Mouse (Mus musculus) splenic B cell, adult 2 months (primary cell): ENCODE results near the gene Gm8126.
"Not testable (repeated sequence)": the region's sequence is repeated elsewhere in the genome, so short reads cannot be mapped to it uniquely, and the experiment has no call there.

Experiments
- DNase-seq: peaks from one replicate; pipeline ENCODE4 v3.0.0-alpha.2; 2011; ENCODE audit warnings: low read depth, low spot score
- H3K27me3 ChIP-seq: 2 replicates; pipeline ENCODE4 v1.6.1; 2012; ENCODE audit warnings: mild to moderate bottlenecking, low read length, moderate library complexity, mixed read lengths; ENCODE audit not compliant: control insufficient read depth, poor library complexity, insufficient read depth, severe bottlenecking
- H3K36me3 ChIP-seq: 2 replicates; pipeline ENCODE4 v1.6.1; 2012; ENCODE audit warnings: mild to moderate bottlenecking, low read length, moderate library complexity, mixed read lengths; ENCODE audit not compliant: control insufficient read depth, poor library complexity, insufficient read depth, severe bottlenecking

Gene Gm8126

GRCm38 (mm10) chr14:43258349-43258748, at the start of gene Gm8126:
Gm8126 (plus strand) TSS chr14:43258649.
- not testable (repeated sequence) for H3K36me3 ChIP-seq, DNase-seq, H3K27me3 ChIP-seq

GRCm38 (mm10) chr14:43235204-43235603, 23.2 kb upstream of the Gm8126 start, which contains the start of gene Gm8122:
Gm8122 (minus strand) TSS chr14:43235304.
- DNase-seq, H3K27me3 ChIP-seq, H3K36me3 ChIP-seq: not testable (repeated sequence)

- not testable (repeated sequence) for DNase-seq, H3K36me3 ChIP-seq, H3K27me3 ChIP-seq
These were observed 20.7 kb upstream of the Gm8126 start for GRCm38 (mm10) chr14:43237769-43238168.

GRCm38 (mm10) chr14:43249611-43250170, 8.8 kb upstream of the Gm8126 start:
- not testable (repeated sequence) for DNase-seq, H3K27me3 ChIP-seq, H3K36me3 ChIP-seq

- not testable (repeated sequence) for H3K36me3 ChIP-seq, H3K27me3 ChIP-seq, DNase-seq
These were observed 7.7 kb upstream of the Gm8126 start for GRCm38 (mm10) chr14:43250549-43251253.

GRCm38 (mm10) chr14:43256511-43256910, 1.9 kb upstream of the Gm8126 start:
- H3K36me3 ChIP-seq, DNase-seq, H3K27me3 ChIP-seq: not testable (repeated sequence)

GRCm38 (mm10) chr14:43263421-43263820, 5.0 kb downstream of the Gm8126 start:
- not testable (repeated sequence) for H3K27me3 ChIP-seq, DNase-seq, H3K36me3 ChIP-seq

GRCm38 (mm10) chr14:43268521-43269084, 10.2 kb downstream of the Gm8126 start:
- not testable (repeated sequence) for H3K27me3 ChIP-seq, DNase-seq, H3K36me3 ChIP-seq

- not testable (repeated sequence) for H3K36me3 ChIP-seq, DNase-seq, H3K27me3 ChIP-seq
These were observed 10.8 kb downstream of the Gm8126 start for GRCm38 (mm10) chr14:43269211-43269610.

- DNase-seq, H3K27me3 ChIP-seq, H3K36me3 ChIP-seq: not testable (repeated sequence)
These were observed 14.7 kb downstream of the Gm8126 start for GRCm38 (mm10) chr14:43273161-43273560.

GRCm38 (mm10) chr14:43274986-43275511, 16.6 kb downstream of the Gm8126 start, which contains the start of gene Gm9732:
Gm9732 (plus strand) TSS chr14:43275036.
- not testable (repeated sequence) for DNase-seq, H3K36me3 ChIP-seq, H3K27me3 ChIP-seq

GRCm38 (mm10) chr14:43275752-43276151, 17.3 kb downstream of the Gm8126 start:
- H3K27me3 ChIP-seq, DNase-seq, H3K36me3 ChIP-seq: not testable (repeated sequence)

GRCm38 (mm10) chr14:43277468-43277867, 19.0 kb downstream of the Gm8126 start:
- H3K36me3 ChIP-seq, H3K27me3 ChIP-seq, DNase-seq: not testable (repeated sequence)

GRCm38 (mm10) chr14:43278146-43278545, 19.7 kb downstream of the Gm8126 start:
- H3K36me3 ChIP-seq, H3K27me3 ChIP-seq, DNase-seq: not testable (repeated sequence)

- not testable (repeated sequence) for H3K36me3 ChIP-seq, DNase-seq, H3K27me3 ChIP-seq
These were observed 20.2 kb downstream of the Gm8126 start for GRCm38 (mm10) chr14:43278681-43279080.
